Mouse (Mus musculus) midbrain, embryonic 16.5 days (tissue): ENCODE results near the gene Kncn. TPM values are rescaled to one million over a fixed set of nuclear protein-coding genes. Genes with fewer than 3 reads are reported as not detected.
A peak's percentile ranks its signal among the peaks of the same experiment; 100 is the strongest.

Experiments
- ATAC-seq: fragments of 200-750 bp; cut with Nextera tagmentation; 2 replicates; pipeline ENCODE4 v1.8.0; 2017; ENCODE audit warnings: moderate TSS enrichment
- H3K27ac ChIP-seq: fragments of 300-500 bp; sonication (generic); 2 replicates; pipeline ENCODE4 v1.5.1; 2014; ENCODE audit warnings: mild to moderate bottlenecking, low read length, mixed read lengths
- H3K27me3 ChIP-seq: fragments of 300-500 bp; sonication (generic); 2 replicates; pipeline ENCODE4 v1.6.1; 2014; ENCODE audit warnings: low read depth, low read length, mixed read lengths; ENCODE audit not compliant: control insufficient read depth, insufficient read depth
- H3K36me3 ChIP-seq: fragments of 300-500 bp; sonication (generic); 2 replicates; pipeline ENCODE4 v1.6.1; 2014; ENCODE audit warnings: mild to moderate bottlenecking, low read length, moderate library complexity, mixed read lengths; ENCODE audit not compliant: control insufficient read depth, insufficient read depth
- H3K4me1 ChIP-seq: fragments of 300-500 bp; sonication (generic); 2 replicates; pipeline ENCODE4 v1.6.1; 2014; ENCODE audit warnings: mild to moderate bottlenecking, low read length, mixed read lengths; ENCODE audit not compliant: control insufficient read depth, insufficient read depth
- H3K4me2 ChIP-seq: fragments of 300-500 bp; sonication (generic); 2 replicates; pipeline ENCODE4 v1.6.1; 2014; ENCODE audit warnings: mild to moderate bottlenecking, low read length, mixed read lengths
- H3K4me3 ChIP-seq: fragments of 300-500 bp; sonication (generic); 2 replicates; pipeline ENCODE4 v1.5.1; 2014; ENCODE audit warnings: low read depth, mild to moderate bottlenecking, low read length, moderate library complexity, mixed read lengths
- H3K9ac ChIP-seq: fragments of 300-500 bp; sonication (generic); 2 replicates; pipeline ENCODE4 v1.6.1; 2014; ENCODE audit warnings: low read depth, low read length, mixed read lengths
- H3K9me3 ChIP-seq: fragments of 300-500 bp; sonication (generic); replicated peaks from 2 replicates; pipeline ENCODE4 v1.6.1; 2014; ENCODE audit warnings: mild to moderate bottlenecking, low read length, mixed read lengths; ENCODE audit not compliant: control insufficient read depth, poor library complexity, severe bottlenecking
- WGBS: fragments of 180-500 bp; shearing (Covaris S2); extraction: QIAGEN DNeasy Blood & Tissue Kit; methylation state at CpG from one replicate; pipeline ENCODE4 v1.1.7; 2014; 5-methylcytosine and 5-hydroxymethylcytosine counted together
- polyA plus RNA-seq: library from polyadenylated mRNA; unstranded; fragments of >200 nt; fragmentation: Nextera tagmentation; extraction: Ambion mirVana; gene quantifications from 2 replicates; pipeline ENCODE4 v1.2.1, GENCODE M21; 2015

Gene Kncn
- polyA plus RNA-seq, 1 experiment from 2014 or later: 0.18 TPM

DNA sequence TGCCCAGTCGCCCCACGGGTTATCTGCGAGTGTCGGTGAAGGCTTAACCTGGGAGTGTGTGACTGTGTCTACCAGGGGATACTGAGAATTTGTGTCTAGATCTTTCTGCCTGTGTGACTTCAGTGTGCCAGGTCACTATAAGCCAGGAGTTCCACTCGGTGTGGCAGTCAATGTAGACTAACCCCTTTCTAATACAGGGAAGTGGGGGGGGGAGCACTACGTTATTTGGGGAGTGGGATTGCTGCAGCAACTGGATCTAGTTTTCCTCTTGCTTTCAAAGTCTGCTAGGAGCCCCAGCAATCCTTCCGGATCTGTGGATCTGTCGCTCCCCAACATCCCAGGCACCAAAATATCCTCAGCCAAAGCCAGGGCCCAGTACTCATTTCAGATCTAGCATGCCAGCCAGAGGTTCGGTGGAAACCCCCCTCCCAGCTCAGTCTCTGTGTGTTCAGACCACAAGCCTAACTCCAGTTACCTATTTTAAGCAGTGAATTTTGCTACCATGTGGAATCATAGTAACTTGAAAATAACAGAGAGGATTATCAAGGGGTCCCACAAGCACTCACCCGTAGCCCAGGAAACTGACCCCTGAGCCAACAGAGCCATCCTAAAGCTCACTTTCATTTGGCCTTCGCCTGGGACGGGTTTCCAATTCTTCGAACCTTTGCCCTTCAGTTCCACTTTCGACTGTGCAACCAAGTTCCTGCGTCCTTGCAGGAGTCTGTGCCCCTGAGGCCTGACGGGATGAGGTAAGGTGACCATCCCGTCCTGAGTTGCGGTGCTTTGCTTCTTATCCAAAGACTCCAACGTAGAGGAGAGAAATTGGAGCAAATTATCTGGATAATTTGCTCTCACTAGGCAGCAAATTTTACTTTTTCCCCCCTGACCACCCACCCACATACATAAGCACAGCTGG lies 53.1 kb downstream of the Kncn start:
- Histone ChIP-seq H3K36me3 (no peaks in the 10 kb centered on the region), H3K4me2 (peak overlapping the region; percentile 38; the same call in 1 of the 2 replicates), H3K9me3 (no peaks in the 10 kb centered on the region), H3K27ac (no peak overlapping the region), H3K9ac (no peak overlapping the region), H3K4me1 (peaks cover 17% of the 10 kb centered on the region), H3K4me3 (peak overlapping the region; percentile 17), H3K27me3 (peaks cover 49% of the 10 kb centered on the region)
- ATAC-seq: no peak
- 11% methylated on average over 19 of the region's 19 CpGs for WGBS

DNA sequence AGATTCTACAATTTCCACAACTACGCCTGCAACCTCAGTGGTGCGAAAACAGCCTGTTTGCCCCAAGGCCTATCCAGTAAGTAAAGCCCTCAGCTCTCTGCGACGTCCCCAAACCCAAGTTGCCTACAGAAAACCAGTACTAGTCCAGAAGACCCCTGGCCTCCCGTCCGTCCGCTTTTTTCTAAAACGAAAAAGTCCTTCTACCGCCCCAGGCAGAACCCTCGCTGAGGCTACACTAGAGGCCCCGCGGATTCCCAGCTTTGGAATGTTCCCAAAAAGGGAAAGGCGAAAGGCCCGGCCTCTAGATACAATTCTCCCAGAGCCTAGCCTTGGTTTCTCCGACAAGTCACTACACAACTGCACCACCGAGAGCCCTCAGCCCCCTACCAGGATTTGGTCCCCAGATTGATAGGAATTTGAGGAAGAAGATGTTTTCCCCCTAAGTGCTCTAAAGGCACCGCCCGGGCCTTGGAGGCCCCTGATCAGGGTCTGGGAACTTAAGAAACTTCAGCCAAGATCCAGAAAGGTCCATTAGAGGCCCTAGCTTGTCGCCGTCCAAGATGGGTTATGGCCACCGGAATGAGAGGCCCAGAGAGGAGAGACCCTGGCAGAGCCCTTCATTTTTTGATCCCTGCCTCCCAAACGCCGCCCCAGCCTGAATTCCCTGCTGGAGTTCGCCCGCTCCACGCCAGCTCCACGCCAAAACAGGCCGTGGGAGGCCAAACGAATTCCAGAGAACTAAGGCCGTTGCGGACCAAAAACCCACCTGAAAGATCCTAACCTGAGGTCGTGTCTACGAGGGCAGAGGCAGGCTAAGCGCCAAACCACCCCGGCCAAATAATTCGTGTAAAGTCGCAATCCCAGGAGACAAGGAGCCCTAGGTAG lies 54.3 kb downstream of the Kncn start:
- no peak overlapping the region for H3K27ac ChIP-seq
- no peak overlapping the region for H3K9ac ChIP-seq
- peaks cover 56% of the 10 kb centered on the region for H3K27me3 ChIP-seq
- peak overlapping the region; percentile 42 for H3K4me2 ChIP-seq
- H3K4me1 ChIP-seq: peaks cover 17% of the 10 kb centered on the region
- H3K36me3 ChIP-seq: no peaks in the 10 kb centered on the region
- no peak for ATAC-seq
- peak overlapping the region; percentile 26 for H3K4me3 ChIP-seq
- WGBS: under 1% methylated on average over 37 of the region's 37 CpGs
- no peaks in the 10 kb centered on the region for H3K9me3 ChIP-seq

Other genes with a start within 250 kb of the Kncn start
- 0.80 and 1.2 TPM in 2 replicates for gene Cyp4b1, start 236.7 kb upstream of the Kncn start, polyA plus RNA-seq
- gene Efcab14, start 146.7 kb upstream of the Kncn start, polyA plus RNA-seq: 17.3 and 17.6 TPM in 2 replicates
- gene Tex38, start 103.4 kb upstream of the Kncn start, polyA plus RNA-seq: 0.46 and 0.72 TPM in 2 replicates
- 37.1 and 38.6 TPM in 2 replicates for gene Atpaf1, start 99.6 kb upstream of the Kncn start, polyA plus RNA-seq
- 5.0 and 6.2 TPM in 2 replicates for gene Mob3c, start 56.3 kb upstream of the Kncn start, polyA plus RNA-seq
- 22.3 and 24.5 TPM in 2 replicates for gene Mknk1, start 45.2 kb upstream of the Kncn start, polyA plus RNA-seq
- 0.48 and 0.55 TPM in 2 replicates for gene 6430628N08Rik, start 6.3 kb downstream of the Kncn start, polyA plus RNA-seq
- gene Dmbx1, start 55.5 kb downstream of the Kncn start, polyA plus RNA-seq: 6.1 and 12.0 TPM in 2 replicates
- 25.9 and 27.3 TPM in 2 replicates for gene Faah, start 133.5 kb downstream of the Kncn start, polyA plus RNA-seq
- 9.9 and 11.3 TPM in 2 replicates for gene Nsun4, start 169.5 kb downstream of the Kncn start, polyA plus RNA-seq
- 367 and 376 TPM in 2 replicates for gene Uqcrh, start 190.7 kb downstream of the Kncn start, polyA plus RNA-seq
- gene Lrrc41, start 190.9 kb downstream of the Kncn start, polyA plus RNA-seq: 73.7 and 74.6 TPM in 2 replicates
- gene Rad54l, start 239.3 kb downstream of the Kncn start, polyA plus RNA-seq: 4.6 and 6.1 TPM in 2 replicates
- gene Pomgnt1, start 239.4 kb downstream of the Kncn start, polyA plus RNA-seq: 63.1 and 68.8 TPM in 2 replicates